Mouse (Mus musculus): ENCODE data around the gene Adamts17.

The Adamts17 gene

GRCm38 (mm10) chr7:67082751-67083150, 243.2 kb downstream of the Adamts17 start:
- no peak for DNase-seq (ENCODE audit: low spot score in 2 of 2)

GRCm38 (mm10) chr7:67087759-67088158, 248.2 kb downstream of the Adamts17 start:
- no peak for DNase-seq (ENCODE audit: low spot score in 2 of 2)

GRCm38 (mm10) chr7:67097096-67097495, 257.6 kb downstream of the Adamts17 start:
- DNase-seq (ENCODE audit: low spot score in 2 of 2), result no peak

- DNase-seq (ENCODE audit: low spot score in 2 of 2), result no peak
These were observed 262.0 kb downstream of the Adamts17 start for GRCm38 (mm10) chr7:67101418-67101973.

GRCm38 (mm10) chr7:67110551-67111159, 271.1 kb downstream of the Adamts17 start:
- no peak for DNase-seq (ENCODE audit: low spot score in 2 of 2)

GRCm38 (mm10) chr7:67112495-67113216, 273.1 kb downstream of the Adamts17 start:
- DNase-seq (ENCODE audit: low spot score in 2 of 2), result no peak

- DNase-seq (ENCODE audit: low spot score in 2 of 2), result no peak
These were observed 274.5 kb downstream of the Adamts17 start for GRCm38 (mm10) chr7:67114056-67114455.

- no peak for DNase-seq (ENCODE audit: low spot score in 2 of 2)
These were observed 275.5 kb downstream of the Adamts17 start for GRCm38 (mm10) chr7:67115056-67115455.

- no peak for DNase-seq (ENCODE audit: low spot score in 2 of 2)
These were observed 295.6 kb downstream of the Adamts17 start for GRCm38 (mm10) chr7:67135140-67135539.

GRCm38 (mm10) chr7:67142347-67143015, 302.9 kb downstream of the Adamts17 start:
- DNase-seq (ENCODE audit: low spot score in 2 of 2), result no peak

GRCm38 (mm10) chr7:67145748-67146147, 306.2 kb downstream of the Adamts17 start:
- peak in 1 of 2 experiments; percentile 51 for DNase-seq (ENCODE audit: low spot score in 2 of 2)

- no peak for DNase-seq (ENCODE audit: low spot score in 2 of 2)
These were observed 306.6 kb downstream of the Adamts17 start for GRCm38 (mm10) chr7:67146151-67146550.

GRCm38 (mm10) chr7:67149707-67150106, 310.2 kb downstream of the Adamts17 start:
- no peak for DNase-seq (ENCODE audit: low spot score in 2 of 2)

GRCm38 (mm10) chr7:67152626-67153025, 313.1 kb downstream of the Adamts17 start:
- DNase-seq (ENCODE audit: low spot score in 2 of 2), result peak in 1 of 2 experiments; percentile 27

GRCm38 (mm10) chr7:67162135-67162534, 322.6 kb downstream of the Adamts17 start:
- DNase-seq (ENCODE audit: low spot score in 2 of 2), result peak in 1 of 2 experiments; percentile 61

- DNase-seq (ENCODE audit: low spot score in 2 of 2), result no peak
These were observed 328.8 kb downstream of the Adamts17 start for GRCm38 (mm10) chr7:67168288-67168687.

GRCm38 (mm10) chr7:67168763-67169569, 329.4 kb downstream of the Adamts17 start:
- DNase-seq (ENCODE audit: low spot score in 2 of 2), result no peak

- DNase-seq (ENCODE audit: low spot score in 2 of 2), result peak; percentile 25 to 44
These were observed 334.1 kb downstream of the Adamts17 start for GRCm38 (mm10) chr7:67173522-67174195.

GRCm38 (mm10) chr7:67183786-67184185, 344.3 kb downstream of the Adamts17 start:
- DNase-seq (ENCODE audit: low spot score in 2 of 2), result peak in 1 of 2 experiments; percentile 8

- DNase-seq (ENCODE audit: low spot score in 2 of 2), result peak; percentile 48 to 69
These were observed 359.9 kb downstream of the Adamts17 start for GRCm38 (mm10) chr7:67199412-67199811.

All from urinary bladder, postnatal 4 days (tissue).